Comparison of ENCODE assay signal across 26 mouse cellular contexts in genomic region chr7:89559633-89560032, GRCm38 (mm10). TPM values are rescaled to one million over a fixed set of nuclear protein-coding genes. Genes with fewer than 3 reads are reported as not detected.
DNase-seq lines count a peak whose midpoint lies in the region; ATAC-seq and TF ChIP-seq lines count a peak whose summit lies in the region.
"Had no signal": no experiment of that assay in that cellular context is flagged by ENCODE, and none has a peak within 500 bp of the region (broad histone marks: within the 10 kb centered on the region; RNA-seq: fewer than 3 reads in every experiment).

No protein-coding gene starts in this region.

- no peak overlapping the region for H3K27ac ChIP-seq in lung, embryonic 14.5 days (ENCODE audit: low read depth)
- H3K27ac ChIP-seq: forebrain, embryonic 10.5 days; hindbrain, embryonic 12.5 days; lung, embryonic 15.5 days; midbrain, embryonic 12.5 days; neural tube, embryonic 12.5 days had no signal

- WGBS in lung, embryonic 14.5 days = 35% methylated on average over 4 of the region's 4 CpGs
- 56% methylated on average over 4 of the region's 4 CpGs for WGBS in lung, adult 2 months

- H3K27me3 ChIP-seq in lung, embryonic 14.5 days (ENCODE audit: insufficient read depth, low read length) = no peaks in the 10 kb centered on the region
- no peaks in the 10 kb centered on the region for H3K27me3 ChIP-seq in myocyte (ENCODE audit: control insufficient read depth, insufficient read depth, insufficient read length)
- H3K27me3 ChIP-seq: hindbrain, embryonic 12.5 days; lung, embryonic 15.5 days; midbrain, embryonic 12.5 days; neural tube, embryonic 12.5 days had no signal

- no peak for ATAC-seq in lung, embryonic 14.5 days (ENCODE audit: insufficient read depth)
- ATAC-seq: forebrain, postnatal 0 days had no signal

- no peak overlapping the region for H3K4me2 ChIP-seq in lung, embryonic 14.5 days
- H3K4me2 ChIP-seq in myocyte (ENCODE audit: low read depth) = peak overlapping the region; percentile 18
- H3K4me2 ChIP-seq: heart, embryonic 11.5 days; hindbrain, embryonic 12.5 days; lung, embryonic 15.5 days; midbrain, embryonic 12.5 days; neural tube, embryonic 12.5 days had no signal

- no peak overlapping the region for H3ac ChIP-seq in myocyte (ENCODE audit: control insufficient read depth, insufficient read length)

- no peak for TF ChIP-seq CTCF in lung, embryonic 14.5 days (IDR thresholded peaks at IDR 0.05; ENCODE audit: low read depth)
- TF ChIP-seq CTCF in lung, adult 2 months (IDR thresholded peaks at IDR 0.05; ENCODE audit: insufficient read depth, low read length) = no peak

- no peak for TF ChIP-seq POLR2A in lung, adult 2 months (IDR thresholded peaks at IDR 0.05; ENCODE audit: borderline replicate concordance, extremely low read depth, low read depth, low read length)
- no peak for TF ChIP-seq POLR2A in myocyte (IDR thresholded peaks at IDR 0.05; ENCODE audit: insufficient read length, low read depth)

- peak; percentile 8 for DNase-seq in adrenal gland, postnatal 10 days
- no peak for DNase-seq in adrenal gland, adult 18-20 months (ENCODE audit: low spot score in 2 of 2)
- peak; percentile 10 for DNase-seq in lung, embryonic 14.5 days
- DNase-seq in lung, adult 2 months = no peak
- DNase-seq in NIH3T3 (ENCODE audit: low read depth) = peak; percentile 79
- DNase-seq in layer of hippocampus, postnatal 10 days (ENCODE audit: low spot score in 2 of 2) = no peak
- DNase-seq: B cell, adult 2 months; cerebellum, adult 11 months; cerebellum, postnatal 14 days; embryo, embryonic 11 days; forebrain, postnatal 0 days; kidney, adult 18-20 months; left cerebral cortex, postnatal 4 days; right cerebral cortex, adult 18-20 months; thymus, postnatal 14 days had no signal

- H3K79me2 ChIP-seq in myocyte (ENCODE audit: control insufficient read depth, insufficient read depth) = no peaks in the 10 kb centered on the region

- no peaks in the 10 kb centered on the region for H3K4me1 ChIP-seq in lung, embryonic 14.5 days (ENCODE audit: insufficient read depth)
- no peaks in the 10 kb centered on the region for H3K4me1 ChIP-seq in lung, adult 2 months (ENCODE audit: control insufficient read depth, insufficient read depth, low read length)
- H3K4me1 ChIP-seq: neural tube, embryonic 12.5 days had no signal

- no peaks in the 10 kb centered on the region for H3K9me3 ChIP-seq in lung, embryonic 14.5 days (ENCODE audit: low read depth, low read length)
- H3K9me3 ChIP-seq: forebrain, embryonic 10.5 days; hindbrain, embryonic 12.5 days; lung, embryonic 15.5 days; midbrain, embryonic 12.5 days; neural tube, embryonic 12.5 days had no signal

- no peak overlapping the region for H3K4me3 ChIP-seq in lung, embryonic 14.5 days (ENCODE audit: low read depth, low read length)
- no peak overlapping the region for H3K4me3 ChIP-seq in lung, adult 2 months (replicated peaks; ENCODE audit: extremely low read depth, low read depth, low read length)
- H3K4me3 ChIP-seq in myocyte = no peak overlapping the region
- H3K4me3 ChIP-seq: forebrain, embryonic 10.5 days; hindbrain, embryonic 12.5 days; left cerebral cortex, adult 2 months; lung, embryonic 15.5 days; midbrain, embryonic 12.5 days; neural tube, embryonic 12.5 days had no signal

- H3K9ac ChIP-seq in lung, embryonic 14.5 days = no peak overlapping the region
- H3K9ac ChIP-seq: forebrain, postnatal 0 days; hindbrain, embryonic 12.5 days; lung, embryonic 15.5 days; midbrain, embryonic 12.5 days; neural tube, embryonic 12.5 days had no signal

- H3K36me3 ChIP-seq in lung, embryonic 14.5 days (ENCODE audit: insufficient read depth) = no peaks in the 10 kb centered on the region
- H3K36me3 ChIP-seq in myocyte (ENCODE audit: control insufficient read depth, insufficient read depth) = no peaks in the 10 kb centered on the region
- H3K36me3 ChIP-seq: forebrain, embryonic 10.5 days; hindbrain, embryonic 12.5 days; lung, embryonic 15.5 days; midbrain, embryonic 12.5 days; neural tube, embryonic 12.5 days had no signal

TF ChIP-seq in myocyte, 11 proteins besides CTCF, POLR2A, EP300 and RAD21:
- 0 out of 2 replicates have a peak, but pooled peaks have one; percentile 38 for TF ChIP-seq CEBPB (IDR thresholded peaks at IDR 0.05; ENCODE audit: insufficient read depth, poor library complexity, severe bottlenecking)
- no peak for TF ChIP-seq MAX (IDR thresholded peaks at IDR 0.05; ENCODE audit: low read depth)

RNA-seq across cellular contexts. Expression of gene Prss23, which starts 32.6 kb away (rescaled TPM):
- 10 to 100 TPM; 23.2 to 24.5 TPM for total RNA-seq in adrenal gland, postnatal 10 days (2021)
- total RNA-seq in adrenal gland, adult 18-20 months (2021) = 10 to 100 TPM; 17.1 to 31.4 TPM
- polyA plus RNA-seq in lung, embryonic 14.5 days (2014; fragmentation: Nextera tagmentation; extraction: Ambion mirVana) = 37.0 and 41.6 TPM in 2 replicates
- 91.3 and 104 TPM in 2 replicates for polyA plus RNA-seq in lung, adult 2 months (2012; rRNA removed)
- polyA plus RNA-seq in myocyte (2012; fragmentation: generic; extraction: Trizol) = 98.5 TPM
- total RNA-seq in layer of hippocampus, postnatal 10 days (2021) = 10 to 100 TPM in 1 of 2 experiments, 1 to 10 TPM in 1; 7.8 to 10.5 TPM
- total RNA-seq: granulocyte monocyte progenitor cell, adult 5-6 weeks; megakaryocyte progenitor cell, adult 5-6 weeks; monocyte, adult 5-6 weeks had no signal

Comparison
In these comparisons a context has a peak if more than half of its experiments do, and no peak if none do; other contexts are left out.
1. DNase-seq: peak in adrenal gland, postnatal 10 days (single experiment), lung, embryonic 14.5 days (single experiment) and NIH3T3 (single experiment); none in adrenal gland, adult 18-20 months (0 of 2), lung, adult 2 months (single experiment) and layer of hippocampus, postnatal 10 days (0 of 2).